Mouse (Mus musculus) ES-Bruce4 (cell line): ENCODE data around the gene Ppp2r5e. TPM values are rescaled to one million over a fixed set of nuclear protein-coding genes. Genes with fewer than 3 reads are reported as not detected.

Experiments
- H3K27ac ChIP-seq: 2 replicates; pipeline ENCODE4 v1.5.1; 2012; ENCODE audit warnings: low read length, inconsistent platforms; ENCODE audit not compliant: insufficient read depth
- H3K27me3 ChIP-seq: 2 replicates; pipeline ENCODE4 v1.6.1; 2012; ENCODE audit warnings: mild to moderate bottlenecking, low read length, inconsistent platforms; ENCODE audit not compliant: control insufficient read depth, poor library complexity, insufficient read depth, severe bottlenecking
- H3K36me3 ChIP-seq: 2 replicates; pipeline ENCODE4 v1.6.1; 2012; ENCODE audit warnings: inconsistent platforms, mild to moderate bottlenecking, low read length, moderate library complexity; ENCODE audit not compliant: control insufficient read depth, poor library complexity, insufficient read depth, severe bottlenecking
- H3K4me1 ChIP-seq: one replicate; pipeline ENCODE4 v1.8.1; 2011; ENCODE audit warnings: low read length; ENCODE audit not compliant: control insufficient read depth, insufficient read depth
- H3K4me3 ChIP-seq: 2 replicates; pipeline ENCODE4 v1.5.1; 2011; ENCODE audit warnings: low read depth, mild to moderate bottlenecking, low read length
- H3K9ac ChIP-seq: 2 replicates; pipeline ENCODE4 v1.6.1; 2012; ENCODE audit warnings: low read depth, mild to moderate bottlenecking, inconsistent platforms; ENCODE audit not compliant: poor library complexity, severe bottlenecking
- H3K9me3 ChIP-seq: replicated peaks from 2 replicates; pipeline ENCODE4 v1.6.1; 2012; ENCODE audit warnings: mild to moderate bottlenecking, low read length, inconsistent platforms; ENCODE audit not compliant: control insufficient read depth, poor library complexity, insufficient read depth, severe bottlenecking
- CTCF ChIP-seq: IDR thresholded peaks from one replicate; pipeline ENCODE4 v1.8.1; 2011; ENCODE audit warnings: low read depth, low read length
- EP300 ChIP-seq: IDR thresholded peaks from 2 replicates; pipeline ENCODE4 v1.6.1; 2011; ENCODE audit warnings: low read depth, low read length; ENCODE audit not compliant: insufficient read depth
- POLR2A ChIP-seq: IDR thresholded peaks from one replicate; pipeline ENCODE4 v1.8.1; 2011; ENCODE audit warnings: low read length; ENCODE audit not compliant: insufficient read depth
- polyA plus RNA-seq: library from polyadenylated mRNA; stranded (reverse); fragments of >200 nt; gene quantifications from 2 replicates; pipeline ENCODE4 v1.2.4, GENCODE M21; 2011; ENCODE audit warnings: low read depth; ENCODE audit not compliant: missing spikeins, insufficient read depth, insufficient read length

Ppp2r5e gene
- polyA plus RNA-seq, 1 experiment, result 51.0 TPM

GRCm38 (mm10) chr12:75533145-75533544, 62.9 kb downstream of the Ppp2r5e start:
- Histone ChIP-seq H3K27me3 (no peaks in the 10 kb centered on the region), H3K9ac (no peak overlapping the region), H3K4me1 (peaks cover 3% of the 10 kb centered on the region), H3K36me3 (no peaks in the 10 kb centered on the region), H3K4me3 (no peak overlapping the region), H3K27ac (no peak overlapping the region), H3K9me3 (no peaks in the 10 kb centered on the region)
- TF ChIP-seq EP300 (no peak), CTCF (no peak), POLR2A (no peak)

- TF ChIP-seq POLR2A (no peak), EP300 (no peak)
Measured at GRCm38 (mm10) chr12:75531895-75532294, 64.2 kb downstream of the Ppp2r5e start.

DNA sequence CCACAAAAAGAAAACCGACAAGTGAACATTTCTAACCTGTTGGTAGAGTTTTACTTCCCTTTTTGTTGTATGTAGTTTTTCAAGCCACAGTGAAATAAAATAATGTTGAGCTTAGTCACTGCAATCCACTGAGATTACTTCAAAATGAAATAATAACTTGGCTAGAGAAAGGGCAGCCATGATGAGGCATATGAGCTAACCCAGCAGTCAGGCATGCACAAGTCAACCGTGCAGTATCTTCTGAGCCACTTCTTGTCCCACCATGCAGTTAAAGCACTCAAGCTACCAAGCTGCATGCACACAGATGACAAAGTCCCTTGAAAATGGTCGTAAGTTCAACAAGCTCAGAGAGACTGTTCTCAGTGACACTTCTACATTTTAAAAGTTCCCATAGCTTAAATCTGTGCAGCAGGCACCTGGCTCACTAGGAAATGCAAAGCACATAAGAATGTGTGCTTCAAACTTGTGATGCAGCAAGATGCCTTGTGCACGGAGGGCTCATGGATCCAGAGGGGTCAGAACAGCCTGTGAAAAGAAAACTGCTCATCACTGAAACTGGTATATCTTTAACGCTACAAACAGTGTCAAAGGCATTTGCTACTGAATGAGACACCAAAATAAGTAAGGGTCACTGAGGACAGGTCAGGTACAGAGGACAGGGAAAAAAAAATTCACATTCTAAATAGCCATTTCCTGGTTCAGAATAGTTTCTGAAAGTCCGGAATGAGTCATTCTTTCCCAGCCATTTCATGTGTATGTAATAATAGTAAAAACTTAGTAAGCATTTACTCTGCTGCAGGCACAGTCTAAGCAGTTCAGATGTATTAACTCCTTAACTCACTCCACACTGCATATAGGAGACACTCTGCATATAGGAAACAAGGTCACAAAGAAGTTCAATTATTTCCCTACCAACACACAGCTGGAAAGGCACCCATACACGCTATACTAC, 66.9 kb downstream of the Ppp2r5e start:
- H3K9me3 ChIP-seq, result no peaks in the 10 kb centered on the region

More at GRCm38 (mm10) chr12:75531895-75532294, 64.2 kb downstream of the Ppp2r5e start:
- Histone ChIP-seq H3K9ac (no peak overlapping the region), H3K27me3 (no peaks in the 10 kb centered on the region), H3K36me3 (no peaks in the 10 kb centered on the region), H3K4me1 (peaks cover 3% of the 10 kb centered on the region), H3K9me3 (no peaks in the 10 kb centered on the region), H3K4me3 (no peak overlapping the region), H3K27ac (no peak overlapping the region)

GRCm38 (mm10) chr12:75528300-75528699, 67.7 kb downstream of the Ppp2r5e start:
- Histone ChIP-seq H3K9ac (no peak overlapping the region), H3K9me3 (no peaks in the 10 kb centered on the region), H3K36me3 (no peaks in the 10 kb centered on the region), H3K4me3 (no peak overlapping the region), H3K27ac (no peak overlapping the region), H3K4me1 (no peaks in the 10 kb centered on the region), H3K27me3 (no peaks in the 10 kb centered on the region)
- TF ChIP-seq CTCF, result no peak

More for the DNA sequence above, 66.9 kb downstream of the Ppp2r5e start:
- TF ChIP-seq EP300 (no peak), POLR2A (no peak), CTCF (no peak)
- H3K36me3 ChIP-seq, result no peaks in the 10 kb centered on the region
- no peak overlapping the region for H3K4me3 ChIP-seq
- no peaks in the 10 kb centered on the region for H3K27me3 ChIP-seq
- H3K4me1 ChIP-seq, result peaks cover 2% of the 10 kb centered on the region
- H3K9ac ChIP-seq, result no peak overlapping the region
- H3K27ac ChIP-seq, result no peak overlapping the region

DNA sequence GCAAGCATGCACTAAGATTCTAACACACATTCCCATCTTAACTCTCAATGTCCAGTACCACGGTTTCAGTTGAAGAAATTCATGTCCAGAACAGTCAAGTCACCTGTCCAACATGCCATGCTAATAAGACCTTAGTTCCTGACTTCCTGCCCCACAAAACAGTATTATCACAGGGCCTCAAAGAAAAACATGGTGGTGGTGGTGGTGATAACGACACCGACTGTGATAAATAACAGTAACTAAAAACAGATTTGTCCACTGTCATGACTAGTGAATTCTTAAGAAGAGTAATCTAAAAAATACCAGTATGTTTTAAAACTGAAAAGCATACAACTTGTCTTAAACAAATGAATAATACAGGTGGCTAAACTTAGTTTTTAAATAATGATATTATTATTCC, 71.8 kb downstream of the Ppp2r5e start:
- H3K9me3 ChIP-seq, result no peaks in the 10 kb centered on the region
- H3K9ac ChIP-seq, result no peak overlapping the region
- no peaks in the 10 kb centered on the region for H3K27me3 ChIP-seq
- H3K36me3 ChIP-seq, result no peaks in the 10 kb centered on the region
- no peak for TF ChIP-seq CTCF
- TF ChIP-seq POLR2A, result no peak
- no peak for TF ChIP-seq EP300
- H3K4me1 ChIP-seq, result peaks cover 5% of the 10 kb centered on the region
- no peak overlapping the region for H3K27ac ChIP-seq
- H3K4me3 ChIP-seq, result no peak overlapping the region

DNA sequence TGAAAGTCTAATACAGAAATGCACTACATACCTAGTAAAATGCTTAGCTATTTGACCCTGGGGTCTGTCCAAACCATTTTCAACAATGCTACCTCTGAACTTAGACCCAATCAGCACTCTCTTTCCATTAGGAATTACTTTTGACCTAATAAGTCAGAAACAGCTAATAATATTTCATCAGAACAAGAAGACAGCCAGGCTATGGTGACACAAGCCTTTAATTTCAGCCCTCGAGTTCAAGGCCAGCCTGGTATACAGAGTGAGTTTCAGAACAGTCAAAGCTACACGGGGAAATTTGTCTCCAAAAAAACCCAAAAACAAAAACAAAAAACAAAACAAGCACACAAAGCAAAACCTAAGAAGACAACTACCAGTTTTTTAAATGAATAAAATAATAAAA, 73.1 kb downstream of the Ppp2r5e start:
- Histone ChIP-seq H3K27ac (no peak overlapping the region), H3K9me3 (no peaks in the 10 kb centered on the region), H3K4me3 (no peak overlapping the region), H3K9ac (no peak overlapping the region), H3K4me1 (peaks cover 9% of the 10 kb centered on the region), H3K36me3 (no peaks in the 10 kb centered on the region), H3K27me3 (no peaks in the 10 kb centered on the region)
- no peak for TF ChIP-seq POLR2A
- no peak for TF ChIP-seq CTCF
- TF ChIP-seq EP300, result no peak
